Mouse (Mus musculus): Measurements from ENCODE around the gene Iqcd.

The Iqcd gene

GRCm38 (mm10) chr5:120588569-120589094 lies at the start of gene Iqcd, which contains the start of gene Tpcn1:
TSS of gene Iqcd (plus strand) at chr5:120589016.
TSS of gene Tpcn1 (minus strand) at chr5:120588673.
- peak; percentile 98 to 99 for DNase-seq

- DNase-seq = no peak
Observed at GRCm38 (mm10) chr5:120548236-120548850, 40.5 kb upstream of the Iqcd start.

GRCm38 (mm10) chr5:120550137-120550536 lies 38.7 kb upstream of the Iqcd start:
- no peak for DNase-seq

DNA sequence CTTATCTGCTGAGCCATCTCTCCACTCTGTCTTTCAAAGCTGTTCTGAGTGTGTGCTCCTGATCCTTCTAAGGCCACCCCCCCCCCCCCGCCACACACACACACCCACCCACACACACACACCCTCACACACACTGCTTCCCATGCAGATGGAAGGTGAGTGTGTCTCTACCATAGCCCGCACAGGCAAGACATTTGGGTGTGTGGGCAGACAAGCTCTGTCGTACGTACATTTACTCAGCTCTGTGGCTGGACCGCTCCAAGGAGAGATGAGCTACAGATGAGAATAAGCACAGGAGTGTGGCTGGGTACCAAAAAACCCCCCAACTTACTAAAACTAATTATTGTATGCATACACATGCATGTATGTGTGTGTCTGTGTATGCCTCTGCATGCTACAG lies 38.1 kb upstream of the Iqcd start:
- DNase-seq = no peak

DNA sequence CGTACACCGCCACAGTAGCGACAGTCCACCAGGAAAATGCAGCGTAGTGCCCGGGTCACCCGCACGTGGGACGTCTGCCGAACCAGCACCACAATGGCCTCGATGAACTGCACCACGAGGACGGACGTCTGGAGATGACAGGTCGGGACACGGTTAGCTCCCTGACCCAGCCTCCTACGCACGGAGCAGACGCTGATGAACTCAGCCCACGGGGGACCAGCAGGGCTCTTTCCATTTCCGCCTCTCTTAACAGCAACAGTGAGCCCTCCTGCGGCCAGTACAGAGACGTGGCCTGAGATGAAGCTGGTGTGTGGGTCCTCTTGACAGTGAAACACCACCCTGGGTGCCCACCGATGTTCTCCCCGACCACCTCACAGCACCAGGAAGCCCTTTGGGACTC lies 32.9 kb upstream of the Iqcd start:
- DNase-seq = no peak

GRCm38 (mm10) chr5:120558041-120558440 lies 30.8 kb upstream of the Iqcd start:
- DNase-seq = no peak

- DNase-seq = peak in 1 of 2 experiments; percentile 35
Observed at GRCm38 (mm10) chr5:120558762-120559161, 30.1 kb upstream of the Iqcd start.

DNA sequence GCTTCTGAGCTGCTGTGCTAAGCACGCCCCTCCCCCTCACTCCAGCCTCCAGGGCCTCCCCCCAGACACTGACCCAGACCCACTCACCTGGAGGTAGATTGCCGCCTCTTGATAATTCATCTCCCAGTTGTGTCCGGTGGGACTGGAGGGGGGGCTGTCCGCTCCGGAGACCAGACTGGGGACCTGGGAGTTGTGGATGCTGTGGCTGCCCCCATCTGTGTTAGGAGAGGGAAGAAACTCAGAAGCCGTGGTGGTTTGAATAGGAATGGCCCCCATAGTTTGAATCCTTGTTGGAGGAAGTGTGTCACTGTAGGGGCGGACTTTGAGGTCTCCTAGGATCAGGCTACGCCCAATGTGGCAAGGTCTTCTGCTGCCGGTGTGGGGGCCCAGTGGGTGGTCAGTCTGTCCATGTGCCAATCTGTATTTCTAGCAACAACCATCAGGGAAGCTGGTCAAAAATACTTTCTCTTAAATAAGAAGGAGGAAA lies 28.6 kb upstream of the Iqcd start:
- no peak for DNase-seq

DNA sequence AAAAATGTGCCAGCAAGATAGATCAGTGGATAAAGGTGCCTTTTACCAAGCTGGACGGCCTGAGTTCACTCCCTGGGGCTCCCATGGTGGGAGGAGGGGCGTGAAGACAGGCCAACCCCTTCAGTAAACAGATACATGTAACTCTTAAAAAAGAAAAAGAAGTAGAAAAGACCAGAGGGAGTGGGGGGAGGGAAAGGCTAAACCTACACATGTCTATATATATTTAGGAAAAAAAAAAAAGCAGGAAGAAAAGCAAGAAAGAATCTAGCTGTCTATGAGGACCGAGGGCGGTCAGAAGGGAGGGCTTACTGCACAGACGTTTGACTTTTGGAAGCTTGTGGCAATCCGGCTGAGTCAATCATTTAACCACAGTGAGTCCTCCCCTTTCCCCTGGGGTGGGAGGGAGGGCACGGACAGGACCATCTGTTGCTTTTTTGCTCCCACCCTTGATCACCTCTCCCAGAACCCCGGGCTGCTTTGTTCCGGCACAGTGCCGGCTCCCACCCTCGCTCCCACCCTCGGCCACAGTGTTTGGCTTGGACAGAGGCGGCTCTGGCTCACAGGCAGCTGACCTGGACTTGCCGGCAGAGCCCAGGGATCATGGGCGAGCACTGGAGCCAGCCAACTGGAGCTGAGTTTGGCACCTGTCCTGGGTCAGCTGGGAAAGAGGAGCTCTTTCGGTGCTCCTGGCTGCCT lies 28.1 kb upstream of the Iqcd start:
- DNase-seq = no peak

- no peak for DNase-seq
Observed at GRCm38 (mm10) chr5:120562956-120563913, 25.6 kb upstream of the Iqcd start.

DNA sequence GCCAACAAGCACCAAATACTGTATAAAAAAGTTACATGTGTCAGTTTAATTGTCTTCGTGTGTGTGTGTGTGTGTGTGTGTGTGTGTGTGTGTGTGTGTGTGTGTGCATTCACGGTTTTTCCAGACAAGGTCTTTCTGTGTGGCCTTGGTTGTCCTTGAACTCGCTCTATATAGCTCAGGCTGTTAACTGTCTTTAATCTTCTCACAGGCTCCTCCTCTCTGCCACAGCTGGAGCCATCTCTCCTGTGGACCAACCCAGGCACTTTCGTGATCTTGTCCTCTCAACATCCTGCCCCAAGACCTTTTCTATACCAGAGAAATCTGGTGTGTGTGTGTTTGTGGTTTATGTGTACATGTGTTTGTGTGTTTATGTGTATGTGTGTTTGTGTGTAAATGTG lies 24.9 kb upstream of the Iqcd start:
- no peak for DNase-seq

- no peak for DNase-seq
Observed at GRCm38 (mm10) chr5:120565171-120565905, 23.5 kb upstream of the Iqcd start.

DNA sequence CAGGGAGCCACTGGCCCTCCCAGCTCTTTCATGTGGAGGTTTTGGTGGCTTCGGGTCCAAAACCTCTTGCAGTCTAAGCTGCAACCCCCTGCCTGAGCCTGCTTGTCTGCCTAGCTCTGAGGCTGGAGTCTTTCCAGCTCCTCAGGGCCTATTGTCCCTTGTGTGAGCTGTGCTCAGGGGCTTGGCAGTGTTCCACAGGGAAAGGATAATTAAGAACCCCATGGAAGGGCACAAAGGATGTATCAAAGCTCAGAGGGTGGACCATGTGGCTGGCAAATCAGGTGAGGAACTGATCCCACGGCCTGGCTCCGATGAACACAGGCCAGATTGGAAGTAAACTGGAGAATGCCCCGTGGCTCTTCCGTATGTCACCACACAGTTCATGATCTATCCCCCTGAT lies 22.7 kb upstream of the Iqcd start:
- no peak for DNase-seq

- DNase-seq = no peak
Observed at GRCm38 (mm10) chr5:120566681-120567252, 22.0 kb upstream of the Iqcd start.

DNA sequence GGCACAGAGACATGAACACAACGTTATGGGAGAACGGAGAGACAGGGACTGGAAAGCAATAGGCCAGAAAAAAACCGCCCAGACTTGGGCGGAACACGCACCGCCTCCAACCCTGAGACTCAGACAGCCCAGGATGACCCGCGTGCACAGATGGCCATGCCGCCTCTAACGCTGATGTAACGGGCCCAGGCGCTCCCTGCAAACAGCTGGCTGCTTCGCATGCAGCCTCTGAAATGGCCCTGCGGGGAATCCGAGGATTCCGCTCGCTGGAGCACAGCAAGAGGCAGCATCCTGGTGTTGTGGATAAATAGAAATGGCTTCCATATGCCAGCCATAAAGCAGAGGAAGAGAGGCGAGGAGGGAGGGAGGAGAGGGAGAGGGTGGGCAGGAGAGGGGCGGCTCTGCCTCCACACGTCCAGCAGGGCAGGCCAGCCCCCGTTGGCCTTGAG lies 21.5 kb upstream of the Iqcd start:
- no peak for DNase-seq

GRCm38 (mm10) chr5:120567761-120568211 lies 21.0 kb upstream of the Iqcd start:
- DNase-seq = no peak

GRCm38 (mm10) chr5:120568336-120568768 lies 20.5 kb upstream of the Iqcd start:
- DNase-seq = no peak

- no peak for DNase-seq
Observed at GRCm38 (mm10) chr5:120568964-120569363, 19.9 kb upstream of the Iqcd start.

DNA sequence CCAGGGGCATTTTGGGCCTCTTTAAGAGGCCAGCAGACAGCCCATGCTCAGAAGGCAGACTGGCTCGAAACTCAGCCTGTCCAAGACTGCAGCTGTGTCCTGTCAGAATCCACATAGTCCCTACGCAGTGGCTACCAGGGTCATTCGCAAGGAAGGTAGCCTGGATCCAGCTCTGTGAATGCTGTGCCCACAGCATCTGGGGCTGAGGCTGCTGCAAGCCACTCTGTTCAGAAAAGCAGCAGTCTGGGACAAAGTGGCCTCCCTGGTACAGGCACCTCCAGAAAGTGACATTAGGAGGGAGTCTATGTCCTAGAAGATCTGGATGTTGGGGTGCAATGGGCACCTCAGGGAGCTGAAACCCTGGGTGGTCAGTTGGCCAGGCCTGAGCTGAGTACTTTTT lies 19.0 kb upstream of the Iqcd start:
- no peak for DNase-seq

DNA sequence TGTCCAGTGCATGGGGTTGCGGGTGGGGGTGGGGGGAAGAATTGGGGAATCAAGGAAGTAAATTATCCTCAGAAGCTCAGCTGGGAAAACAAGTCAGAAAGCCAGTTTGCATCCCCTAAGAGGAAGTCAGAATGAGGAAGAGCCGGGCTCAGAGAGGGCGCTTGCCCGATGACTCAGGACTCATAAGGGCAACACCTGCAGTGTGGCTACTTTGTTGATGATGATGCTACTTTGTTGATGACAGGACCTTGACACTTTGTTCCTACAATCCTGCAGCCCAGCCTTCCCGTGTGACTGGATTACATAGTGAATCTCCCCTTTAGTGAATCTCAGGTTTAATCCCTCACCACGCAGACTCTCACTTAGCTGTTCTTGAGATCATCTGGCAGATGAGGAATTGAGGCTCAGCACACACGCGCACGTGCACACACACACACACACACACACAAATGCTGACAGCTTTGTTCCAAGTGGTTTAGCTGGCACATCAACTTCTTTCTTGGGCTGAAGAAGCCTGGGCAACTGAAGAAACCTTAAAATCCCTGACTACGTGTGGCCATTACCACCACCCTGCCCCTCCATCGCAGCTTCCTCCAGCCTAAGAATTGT lies 18.4 kb upstream of the Iqcd start:
- no peak for DNase-seq

GRCm38 (mm10) chr5:120571056-120571740 lies 17.6 kb upstream of the Iqcd start:
- DNase-seq = no peak

Data from spleen, adult 18-20 months (tissue).